Mouse (Mus musculus): ENCODE results near the gene Ctps. TPM values are rescaled to one million over a fixed set of nuclear protein-coding genes. Genes with fewer than 3 reads are reported as not detected.
"Not testable (repeated sequence)": the region's sequence is repeated elsewhere in the genome, so short reads cannot be mapped to it uniquely, and the experiment has no call there.

Gene Ctps
- polyA plus RNA-seq, 1 experiment from 2014 or later, result 76.4 TPM

DNA sequence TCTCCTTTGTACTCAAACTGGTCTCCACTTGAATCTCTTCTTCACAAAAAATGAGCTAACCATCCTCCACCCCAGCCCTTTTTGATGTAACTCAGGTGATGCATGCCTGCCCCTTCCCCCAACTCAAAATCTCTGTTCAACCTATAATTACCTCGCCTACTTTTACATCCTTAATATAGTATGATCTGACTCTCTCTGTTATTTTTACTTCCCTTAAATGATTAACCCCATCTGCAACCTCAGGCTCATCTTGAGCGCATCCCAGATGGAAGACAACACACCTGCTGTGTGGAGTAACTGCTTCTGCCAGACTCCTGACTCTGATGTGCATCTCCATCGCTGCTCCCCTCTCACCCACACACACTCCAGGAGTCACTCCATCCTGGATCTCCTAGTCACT is 32.6 kb upstream of the Ctps start:
- no peaks in the 10 kb centered on the region for H3K9me3 ChIP-seq (ENCODE audit: control insufficient read depth, low read length)
- no peaks in the 10 kb centered on the region for H3K27me3 ChIP-seq (replicated peaks; ENCODE audit: control insufficient read depth, insufficient read depth, low read length)
- H3K27ac ChIP-seq (ENCODE audit: low read depth, low read length), result no peak overlapping the region
- no peaks in the 10 kb centered on the region for H3K4me1 ChIP-seq (ENCODE audit: control insufficient read depth, insufficient read depth, low read depth, low read length)
- no peak overlapping the region for H3K4me3 ChIP-seq (ENCODE audit: low read length)
- no peak for ATAC-seq
- H3K4me2 ChIP-seq (ENCODE audit: low read length), result no peak overlapping the region
- H3K36me3 ChIP-seq (ENCODE audit: control insufficient read depth, insufficient read depth, low read length), result no peaks in the 10 kb centered on the region
- WGBS, result 74% methylated on average over 3 of the region's 3 CpGs
- H3K9ac ChIP-seq (ENCODE audit: low read depth, low read length), result no peak overlapping the region

- no peak for ATAC-seq
- H3K4me1 ChIP-seq (ENCODE audit: control insufficient read depth, insufficient read depth, low read depth, low read length), result no peaks in the 10 kb centered on the region
- H3K27ac ChIP-seq (ENCODE audit: low read depth, low read length), result no peak overlapping the region
- no peak overlapping the region for H3K9ac ChIP-seq (ENCODE audit: low read depth, low read length)
- H3K4me3 ChIP-seq (ENCODE audit: low read length), result no peak overlapping the region
- H3K9me3 ChIP-seq (ENCODE audit: control insufficient read depth, low read length), result no peaks in the 10 kb centered on the region
- H3K4me2 ChIP-seq (ENCODE audit: low read length), result no peak overlapping the region
- whole genome bisulfite sequencing, result 60% methylated on average over 1 of the region's 1 CpGs
- H3K27me3 ChIP-seq (replicated peaks; ENCODE audit: control insufficient read depth, insufficient read depth, low read length), result no peaks in the 10 kb centered on the region
- H3K36me3 ChIP-seq (ENCODE audit: control insufficient read depth, insufficient read depth, low read length), result no peaks in the 10 kb centered on the region
Observed at GRCm38 (mm10) chr4:120601774-120602173, 31.7 kb upstream of the Ctps start.

- H3K9ac ChIP-seq (ENCODE audit: low read depth, low read length), result no peak overlapping the region
- no peaks in the 10 kb centered on the region for H3K27me3 ChIP-seq (replicated peaks; ENCODE audit: control insufficient read depth, insufficient read depth, low read length)
- H3K36me3 ChIP-seq (ENCODE audit: control insufficient read depth, insufficient read depth, low read length), result no peaks in the 10 kb centered on the region
- no peaks in the 10 kb centered on the region for H3K4me1 ChIP-seq (ENCODE audit: control insufficient read depth, insufficient read depth, low read depth, low read length)
- H3K27ac ChIP-seq (ENCODE audit: low read depth, low read length), result no peak overlapping the region
- WGBS, result 17% methylated on average over 2 of the region's 2 CpGs
- H3K9me3 ChIP-seq (ENCODE audit: control insufficient read depth, low read length), result no peaks in the 10 kb centered on the region
- no peak for ATAC-seq
- no peak overlapping the region for H3K4me3 ChIP-seq (ENCODE audit: low read length)
- no peak overlapping the region for H3K4me2 ChIP-seq (ENCODE audit: low read length)
Observed at GRCm38 (mm10) chr4:120598922-120599321, 28.8 kb upstream of the Ctps start.

GRCm38 (mm10) chr4:120596210-120596609 is 26.1 kb upstream of the Ctps start:
- WGBS, result 89% methylated on average over 1 of the region's 1 CpGs
- ATAC-seq; H3K4me2 ChIP-seq (ENCODE audit: low read length); H3K27me3 ChIP-seq (replicated peaks; ENCODE audit: control insufficient read depth, insufficient read depth, low read length); H3K4me3 ChIP-seq (ENCODE audit: low read length); H3K9ac ChIP-seq (ENCODE audit: low read depth, low read length); H3K36me3 ChIP-seq (ENCODE audit: control insufficient read depth, insufficient read depth, low read length); H3K9me3 ChIP-seq (ENCODE audit: control insufficient read depth, low read length); H3K4me1 ChIP-seq (ENCODE audit: control insufficient read depth, insufficient read depth, low read depth, low read length); H3K27ac ChIP-seq (ENCODE audit: low read depth, low read length): not testable (repeated sequence)

DNA sequence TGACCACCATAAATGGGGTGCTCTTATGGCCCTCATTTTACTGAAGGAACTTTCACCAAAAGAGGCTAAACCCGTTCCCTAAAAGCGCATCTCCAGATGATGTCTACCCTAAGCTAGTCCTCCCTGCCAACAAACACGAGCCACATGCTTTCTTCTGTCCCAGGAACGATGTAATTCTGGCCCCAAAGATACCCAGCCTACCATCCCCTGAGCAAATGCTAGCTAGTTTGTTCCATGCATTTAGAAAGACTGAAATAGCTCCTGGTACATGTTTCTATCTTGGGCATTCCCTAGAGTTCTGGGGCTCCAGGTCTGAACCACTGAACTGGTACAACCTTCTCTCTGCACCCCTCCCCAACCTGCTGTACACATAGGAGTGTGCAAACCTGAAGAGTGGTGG is 20.9 kb upstream of the Ctps start:
- Histone ChIP-seq H3K4me1 (ENCODE audit: control insufficient read depth, insufficient read depth, low read depth, low read length) (peaks cover 3% of the 10 kb centered on the region; the same call in 1 of the 2 replicates), H3K9me3 (ENCODE audit: control insufficient read depth, low read length) (no peaks in the 10 kb centered on the region), H3K9ac (ENCODE audit: low read depth, low read length) (no peak overlapping the region), H3K36me3 (ENCODE audit: control insufficient read depth, insufficient read depth, low read length) (no peaks in the 10 kb centered on the region), H3K27me3 (replicated peaks; ENCODE audit: control insufficient read depth, insufficient read depth, low read length) (no peaks in the 10 kb centered on the region), H3K4me3 (ENCODE audit: low read length) (no peak overlapping the region), H3K27ac (ENCODE audit: low read depth, low read length) (no peak overlapping the region), H3K4me2 (ENCODE audit: low read length) (no peak overlapping the region)
- ATAC-seq, result no peak
- WGBS, result 88% methylated on average over 4 of the region's 4 CpGs

GRCm38 (mm10) chr4:120589815-120590422 is 19.8 kb upstream of the Ctps start:
- Histone ChIP-seq H3K9ac (ENCODE audit: low read depth, low read length) (peak overlapping the region; percentile 43; the same call in 1 of the 2 replicates), H3K27ac (ENCODE audit: low read depth, low read length) (no peak overlapping the region), H3K4me1 (ENCODE audit: control insufficient read depth, insufficient read depth, low read depth, low read length) (peaks cover 3% of the 10 kb centered on the region; the same call in 1 of the 2 replicates), H3K4me3 (ENCODE audit: low read length) (no peak overlapping the region), H3K9me3 (ENCODE audit: control insufficient read depth, low read length) (no peaks in the 10 kb centered on the region), H3K4me2 (ENCODE audit: low read length) (peak overlapping the region; percentile 32; the same call in 1 of the 2 replicates), H3K36me3 (ENCODE audit: control insufficient read depth, insufficient read depth, low read length) (no peaks in the 10 kb centered on the region), H3K27me3 (replicated peaks; ENCODE audit: control insufficient read depth, insufficient read depth, low read length) (no peaks in the 10 kb centered on the region)
- ATAC-seq, result peak; percentile 97
- WGBS, result 26% methylated on average over 5 of the region's 5 CpGs

- WGBS, result 9% methylated on average over 3 of the region's 3 CpGs
- no peak for ATAC-seq
Observed at GRCm38 (mm10) chr4:120589070-120589469, 19.0 kb upstream of the Ctps start.

DNA sequence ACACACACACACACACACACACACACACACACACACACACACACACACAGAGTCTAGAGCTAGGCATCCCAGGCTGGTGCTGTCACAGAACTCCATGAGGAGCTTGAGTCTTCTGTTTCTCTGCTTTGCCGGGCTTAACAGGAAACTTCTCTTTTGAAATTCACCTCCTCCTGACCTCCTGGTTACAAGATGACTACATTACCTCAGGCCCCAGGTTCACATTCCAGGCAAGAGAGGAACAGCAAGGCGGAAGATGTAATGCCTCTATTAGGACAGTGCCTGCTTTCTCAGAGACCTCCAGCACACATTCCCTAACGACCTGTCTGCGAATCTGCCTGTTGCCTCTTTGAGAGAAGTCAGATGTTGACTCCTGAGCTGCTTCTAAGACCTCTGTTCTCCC is 18.4 kb upstream of the Ctps start, which contains the start of gene Gm8439:
Gene Gm8439, plus strand, starts transcription at position 301 of the 400 bp plus-strand sequence.
- H3K4me2 ChIP-seq (ENCODE audit: low read length), result no peak within 1 kb of the TSS
- no peaks in the 10 kb centered on the region for H3K27me3 ChIP-seq (replicated peaks; ENCODE audit: control insufficient read depth, insufficient read depth, low read length)
- H3K9ac ChIP-seq (ENCODE audit: low read depth, low read length), result no peak within 1 kb of the TSS
- WGBS, result 33% methylated on average over 4 of the region's 4 CpGs
- H3K36me3 ChIP-seq (ENCODE audit: control insufficient read depth, insufficient read depth, low read length), result no peaks in the 10 kb centered on the region
- H3K4me3 ChIP-seq (ENCODE audit: low read length), result no peak within 1 kb of the TSS
- peaks cover 3% of the 10 kb centered on the region; the same call in 1 of the 2 replicates for H3K4me1 ChIP-seq (ENCODE audit: control insufficient read depth, insufficient read depth, low read depth, low read length)
- H3K27ac ChIP-seq (ENCODE audit: low read depth, low read length), result no peak within 1 kb of the TSS
- H3K9me3 ChIP-seq (ENCODE audit: control insufficient read depth, low read length), result no peaks in the 10 kb centered on the region
- no peak for ATAC-seq

More at GRCm38 (mm10) chr4:120589070-120589469, 19.0 kb upstream of the Ctps start:
- H3K4me3 ChIP-seq (ENCODE audit: low read length), result no peak overlapping the region
- no peak overlapping the region for H3K27ac ChIP-seq (ENCODE audit: low read depth, low read length)
- H3K36me3 ChIP-seq (ENCODE audit: control insufficient read depth, insufficient read depth, low read length), result no peaks in the 10 kb centered on the region
- no peaks in the 10 kb centered on the region for H3K27me3 ChIP-seq (replicated peaks; ENCODE audit: control insufficient read depth, insufficient read depth, low read length)
- H3K4me1 ChIP-seq (ENCODE audit: control insufficient read depth, insufficient read depth, low read depth, low read length), result peaks cover 3% of the 10 kb centered on the region; the same call in 1 of the 2 replicates
- no peaks in the 10 kb centered on the region for H3K9me3 ChIP-seq (ENCODE audit: control insufficient read depth, low read length)
- no peak overlapping the region for H3K9ac ChIP-seq (ENCODE audit: low read depth, low read length)
- H3K4me2 ChIP-seq (ENCODE audit: low read length), result no peak overlapping the region

DNA sequence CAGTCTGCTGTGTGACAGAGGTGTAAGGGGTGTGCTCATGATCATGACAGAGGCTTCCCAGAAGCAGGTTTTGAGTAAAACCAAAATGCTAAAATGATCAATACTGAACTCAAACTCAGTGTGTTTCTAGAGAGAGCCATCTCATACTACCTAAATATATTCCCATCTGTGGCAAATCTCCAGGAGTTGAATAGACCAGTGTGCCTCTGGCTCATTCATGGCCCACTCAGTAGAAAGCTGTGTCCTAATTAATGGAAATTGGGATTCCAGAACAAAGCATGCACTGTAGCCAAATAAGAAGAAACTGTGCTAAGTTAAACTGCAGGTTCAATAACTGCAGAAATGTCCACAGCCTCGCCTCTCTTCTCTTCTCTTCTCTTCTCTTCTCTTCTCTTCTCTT is 16.9 kb upstream of the Ctps start:
- ATAC-seq, result no peak
- WGBS, result 48% methylated on average over 1 of the region's 1 CpGs
- H3K9me3 ChIP-seq (ENCODE audit: control insufficient read depth, low read length), result no peaks in the 10 kb centered on the region

More for the DNA sequence above, 16.9 kb upstream of the Ctps start:
- no peaks in the 10 kb centered on the region for H3K27me3 ChIP-seq (replicated peaks; ENCODE audit: control insufficient read depth, insufficient read depth, low read length)
- peaks cover 3% of the 10 kb centered on the region; the same call in 1 of the 2 replicates for H3K4me1 ChIP-seq (ENCODE audit: control insufficient read depth, insufficient read depth, low read depth, low read length)
- H3K36me3 ChIP-seq (ENCODE audit: control insufficient read depth, insufficient read depth, low read length), result no peaks in the 10 kb centered on the region
- no peak overlapping the region for H3K9ac ChIP-seq (ENCODE audit: low read depth, low read length)
- H3K27ac ChIP-seq (ENCODE audit: low read depth, low read length), result no peak overlapping the region
- no peak overlapping the region for H3K4me2 ChIP-seq (ENCODE audit: low read length)
- H3K4me3 ChIP-seq (ENCODE audit: low read length), result no peak overlapping the region

Measured in hindbrain, embryonic 16.5 days (tissue).